ENCODE assay signal across 1 mouse cellular context in genomic region chr10:105840928-105841888, GRCm38 (mm10).
TF ChIP-seq lines count a peak whose summit lies in the region.

Gene Ccdc59 (plus strand): TSS chr10:105841067.
Gene Mettl25 (minus strand): TSS chr10:105841380.

TF ChIP-seq in CH12.LX, 34 proteins besides CTCF, POLR2A, EP300 and RAD21 (continued from another document):
- TF ChIP-seq KAT2A (IDR thresholded peaks at IDR 0.05; ENCODE audit: insufficient replicate concordance, low read length) (peak; percentile 96), ETS1 (conservative IDR thresholded peaks at IDR 0.05; ENCODE audit: low read depth, low read length) (peak; percentile 48), E2F4 (IDR thresholded peaks at IDR 0.05; ENCODE audit: insufficient replicate concordance, low read depth, low read length) (no peak), HCFC1 (IDR thresholded peaks at IDR 0.05; ENCODE audit: low read depth, low read length) (peak; percentile 98), USF1 (IDR thresholded peaks at IDR 0.05; ENCODE audit: low read depth, low read length) (peak; percentile 31; the same call in 1 of the 2 replicates), NRF1 (IDR thresholded peaks at IDR 0.05; ENCODE audit: low read depth, low read length) (peak; percentile 72), MAZ (IDR thresholded peaks at IDR 0.05; ENCODE audit: low read depth, low read length) (peak; percentile 59; the same call in 1 of the 2 replicates), CHD2 (IDR thresholded peaks at IDR 0.05; ENCODE audit: low read length) (peak; percentile 53; the same call in 1 of the 2 replicates), ZC3H11A (IDR thresholded peaks at IDR 0.05; ENCODE audit: low read depth, low read length) (no peak), PAX5 (IDR thresholded peaks at IDR 0.05; ENCODE audit: low read length) (no peak), CHD1 (IDR thresholded peaks at IDR 0.05; ENCODE audit: low read depth, low read length) (no peak), USF2 (conservative IDR thresholded peaks at IDR 0.05; ENCODE audit: low read depth, low read length) (no peak), RCOR1 (conservative IDR thresholded peaks at IDR 0.05; ENCODE audit: low read depth, low read length) (0 out of 2 replicates have a peak, but pooled peaks have one; percentile 51), ELF1 (IDR thresholded peaks at IDR 0.05; ENCODE audit: low read depth, low read length) (peak; percentile 98), TCF12 (IDR thresholded peaks at IDR 0.05; ENCODE audit: low read depth, low read length) (peak; percentile 92), POLR2AphosphoS2 (IDR thresholded peaks at IDR 0.05; ENCODE audit: low read depth, low read length) (peak; percentile 29; the same call in 1 of the 2 replicates), JUN (IDR thresholded peaks at IDR 0.05; ENCODE audit: insufficient read depth, low read depth, low read length) (no peak), MAFK (IDR thresholded peaks at IDR 0.05; ENCODE audit: insufficient replicate concordance, low read length) (no peak)
TF ChIP-seq in CH12.LX: peak in this region for 23.
